Mouse (Mus musculus) telencephalon, adult 2 months (tissue): ENCODE measurements around the gene Gm10392.

ENCODE experiments used
- DNase-seq: peaks from one replicate; pipeline ENCODE4 v3.0.0-alpha.2; 2011; ENCODE audit warnings: low read depth, low spot score

The Gm10392 gene

DNA sequence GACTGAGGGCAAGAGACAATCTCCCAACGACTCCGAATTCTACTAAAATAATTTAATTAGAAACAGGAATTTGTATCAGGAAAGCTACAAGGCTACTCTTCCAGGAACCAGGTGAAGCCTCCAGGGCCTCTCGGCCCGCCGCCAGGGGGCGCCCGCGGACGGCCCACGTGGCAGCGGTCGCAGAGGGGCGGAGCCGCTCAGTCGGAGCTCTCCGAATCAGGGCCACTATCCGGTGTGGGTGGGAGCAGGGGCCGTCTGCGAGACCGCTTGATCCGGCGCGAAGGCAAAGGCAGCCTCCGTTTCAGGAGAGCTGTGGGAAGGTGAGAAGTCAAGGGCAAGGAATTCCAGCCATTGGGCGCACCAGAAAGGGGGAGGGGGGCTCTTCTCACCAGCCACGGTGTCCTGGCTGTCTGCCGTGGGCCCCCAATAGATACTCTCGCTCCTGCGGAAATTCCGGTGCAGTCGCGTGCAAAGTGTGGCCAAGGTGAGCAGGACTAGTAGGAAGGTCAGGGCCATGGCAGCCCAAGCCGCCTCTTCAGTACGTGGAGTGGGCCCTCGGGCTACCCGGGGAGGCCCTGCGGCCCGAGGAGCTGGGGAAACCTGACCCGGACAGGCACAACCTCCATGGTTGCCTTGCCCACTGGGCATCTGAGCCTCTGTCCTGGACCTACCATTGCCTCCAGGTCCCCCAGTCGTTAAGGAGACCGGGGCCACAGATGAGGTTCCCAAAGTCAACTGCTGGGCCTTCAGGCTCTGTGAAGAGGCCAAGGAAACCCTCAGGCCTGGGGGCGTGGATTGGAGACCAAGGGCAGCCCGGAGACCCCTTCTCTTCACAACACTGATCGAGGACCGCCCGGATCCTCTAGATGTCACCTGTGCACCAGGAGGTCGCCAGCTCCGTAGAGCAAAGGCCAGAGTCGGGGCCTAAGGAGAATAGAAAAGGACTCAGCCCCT is 10.7 kb downstream of the Gm10392 start:
- no peak for DNase-seq

DNA sequence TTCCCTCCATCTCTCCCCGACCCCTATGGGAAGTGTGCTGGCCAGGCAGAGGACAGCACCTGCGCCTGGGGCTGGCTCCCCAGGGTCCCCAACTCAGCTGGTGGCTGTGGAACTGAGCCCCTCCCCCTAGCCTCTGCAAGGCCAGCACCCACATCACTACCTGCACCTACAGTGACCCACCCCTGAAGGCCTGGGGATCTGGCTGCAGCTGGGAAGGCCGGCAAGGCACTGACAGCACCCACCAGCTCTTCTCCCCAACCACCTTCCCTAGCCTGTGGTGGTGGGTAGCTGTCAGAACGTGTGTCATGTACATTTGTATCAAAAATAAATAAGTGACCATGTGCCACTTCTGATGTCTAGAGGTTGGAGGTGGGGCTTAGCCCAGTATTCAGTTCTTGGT is 11.6 kb downstream of the Gm10392 start:
- no peak for DNase-seq

DNA sequence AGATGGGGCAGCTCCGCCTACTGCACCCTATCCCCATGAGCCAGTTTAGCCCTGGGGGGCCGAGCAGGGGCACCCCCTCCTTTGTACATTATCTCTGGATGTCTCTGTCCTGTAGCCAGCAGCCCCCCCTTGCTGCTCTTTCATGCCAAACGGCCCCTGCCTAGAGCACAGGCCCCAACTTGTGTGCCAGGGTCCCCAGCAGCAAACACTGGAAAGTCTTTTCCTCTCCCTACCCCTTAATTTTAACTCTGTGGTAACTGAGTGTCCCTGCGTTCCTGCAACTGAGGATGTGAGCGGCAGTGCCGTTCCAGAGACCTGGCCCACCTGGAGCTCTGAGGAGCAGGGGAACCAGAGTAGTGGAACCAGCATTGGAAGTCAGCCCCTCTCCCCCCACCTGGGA is 12.1 kb downstream of the Gm10392 start:
- DNase-seq: no peak

DNA sequence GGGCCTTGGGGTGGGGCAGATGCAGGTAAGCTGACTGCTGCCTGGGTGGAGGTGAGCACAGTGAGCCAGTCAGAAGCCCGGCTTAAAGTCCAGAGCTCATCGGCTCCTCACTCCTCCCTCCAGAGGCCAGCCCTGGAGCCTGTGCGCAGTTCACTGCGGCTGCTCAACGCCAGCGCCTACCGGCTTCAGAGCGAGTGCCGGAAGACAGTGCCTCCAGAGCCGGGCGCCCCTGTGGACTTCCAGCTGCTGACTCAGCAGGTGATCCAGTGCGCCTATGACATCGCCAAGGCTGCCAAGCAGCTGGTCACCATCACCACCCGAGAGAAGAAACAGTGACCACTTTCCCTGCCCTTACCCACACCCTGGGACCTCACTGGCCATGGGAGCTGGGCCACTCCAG is 12.7 kb downstream of the Gm10392 start:
- DNase-seq: no peak

- no peak for DNase-seq
Observed at GRCm38 (mm10) chr11:77505291-77505980, 13.6 kb downstream of the Gm10392 start.

DNA sequence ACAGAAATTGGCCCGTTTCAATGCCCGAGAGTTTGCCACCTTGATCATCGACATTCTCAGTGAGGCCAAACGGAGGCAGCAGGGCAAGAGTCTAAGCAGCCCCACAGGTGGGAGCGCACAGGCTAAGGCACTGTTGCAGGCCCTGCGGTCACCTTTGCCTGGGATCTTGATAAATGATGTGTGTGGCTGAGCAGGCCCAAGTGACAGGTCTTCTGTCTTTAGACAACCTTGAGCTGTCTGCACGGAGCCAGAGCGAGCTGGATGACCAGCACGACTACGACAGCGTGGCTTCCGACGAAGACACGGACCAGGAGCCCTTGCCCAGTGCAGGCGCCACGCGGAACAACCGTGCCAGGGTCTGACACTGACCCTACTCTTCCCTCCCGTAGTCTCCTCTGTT is 14.6 kb downstream of the Gm10392 start:
- no peak for DNase-seq

DNA sequence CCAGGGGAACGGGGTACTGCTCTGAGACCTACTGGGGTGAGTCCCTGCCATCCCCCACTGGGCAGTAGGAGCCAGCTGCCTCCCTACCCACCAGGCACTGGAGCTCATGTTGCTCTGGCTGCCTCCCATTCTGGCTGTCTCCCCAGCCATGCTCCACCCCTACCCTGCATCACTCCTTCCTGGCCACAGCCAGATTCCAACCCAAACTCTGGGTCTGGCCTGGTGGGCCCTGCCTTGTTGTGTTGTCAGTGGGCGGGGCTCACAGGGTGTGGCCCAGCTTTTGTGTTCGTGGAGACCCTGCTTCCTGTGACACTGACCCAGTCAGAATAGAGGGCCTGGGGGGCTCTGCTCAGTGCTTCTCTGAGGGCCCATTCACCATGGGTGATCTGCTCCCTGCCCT is 15.5 kb downstream of the Gm10392 start:
- no peak for DNase-seq

DNA sequence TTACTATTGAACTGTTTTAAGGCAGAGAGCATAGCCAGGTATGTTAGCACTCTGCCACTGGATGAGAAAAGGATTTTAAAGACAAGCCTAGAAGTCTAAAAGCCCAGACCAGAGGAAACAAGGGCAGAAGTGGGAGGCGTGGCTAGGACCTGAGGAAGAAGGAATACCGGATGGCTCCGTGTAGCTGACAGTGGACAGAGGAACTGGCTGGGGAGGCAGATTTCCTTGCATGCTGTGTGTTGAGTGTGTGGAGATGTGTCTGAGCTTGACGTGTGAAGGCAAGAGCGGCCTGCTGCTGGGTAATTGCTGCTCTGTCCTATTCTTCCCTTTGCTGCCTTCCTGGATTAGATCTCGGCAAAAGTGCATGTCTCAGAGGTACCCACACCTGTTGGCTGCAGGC is 16.5 kb downstream of the Gm10392 start:
- DNase-seq: no peak

GRCm38 (mm10) chr11:77501971-77502370 is 17.0 kb downstream of the Gm10392 start:
- no peak for DNase-seq

DNA sequence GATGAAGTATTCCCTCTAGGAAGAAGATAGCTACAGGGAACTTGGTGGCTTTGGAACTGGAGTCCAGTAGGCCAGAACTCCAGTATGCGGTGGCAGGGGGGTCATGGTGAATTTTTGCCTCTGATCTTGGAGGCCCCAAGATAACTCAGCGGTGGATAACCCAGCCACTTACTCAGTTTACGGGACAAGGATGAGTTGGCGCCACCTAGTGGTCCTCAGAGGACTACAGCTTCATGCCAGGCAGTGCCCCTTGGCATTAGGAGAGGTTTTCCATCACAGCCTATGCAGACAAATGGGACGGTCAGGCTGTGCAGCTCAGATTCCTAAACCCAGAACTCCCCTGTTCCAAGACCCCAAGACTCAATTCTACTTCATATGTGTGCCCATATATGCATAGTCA is 17.6 kb downstream of the Gm10392 start:
- DNase-seq: no peak

DNA sequence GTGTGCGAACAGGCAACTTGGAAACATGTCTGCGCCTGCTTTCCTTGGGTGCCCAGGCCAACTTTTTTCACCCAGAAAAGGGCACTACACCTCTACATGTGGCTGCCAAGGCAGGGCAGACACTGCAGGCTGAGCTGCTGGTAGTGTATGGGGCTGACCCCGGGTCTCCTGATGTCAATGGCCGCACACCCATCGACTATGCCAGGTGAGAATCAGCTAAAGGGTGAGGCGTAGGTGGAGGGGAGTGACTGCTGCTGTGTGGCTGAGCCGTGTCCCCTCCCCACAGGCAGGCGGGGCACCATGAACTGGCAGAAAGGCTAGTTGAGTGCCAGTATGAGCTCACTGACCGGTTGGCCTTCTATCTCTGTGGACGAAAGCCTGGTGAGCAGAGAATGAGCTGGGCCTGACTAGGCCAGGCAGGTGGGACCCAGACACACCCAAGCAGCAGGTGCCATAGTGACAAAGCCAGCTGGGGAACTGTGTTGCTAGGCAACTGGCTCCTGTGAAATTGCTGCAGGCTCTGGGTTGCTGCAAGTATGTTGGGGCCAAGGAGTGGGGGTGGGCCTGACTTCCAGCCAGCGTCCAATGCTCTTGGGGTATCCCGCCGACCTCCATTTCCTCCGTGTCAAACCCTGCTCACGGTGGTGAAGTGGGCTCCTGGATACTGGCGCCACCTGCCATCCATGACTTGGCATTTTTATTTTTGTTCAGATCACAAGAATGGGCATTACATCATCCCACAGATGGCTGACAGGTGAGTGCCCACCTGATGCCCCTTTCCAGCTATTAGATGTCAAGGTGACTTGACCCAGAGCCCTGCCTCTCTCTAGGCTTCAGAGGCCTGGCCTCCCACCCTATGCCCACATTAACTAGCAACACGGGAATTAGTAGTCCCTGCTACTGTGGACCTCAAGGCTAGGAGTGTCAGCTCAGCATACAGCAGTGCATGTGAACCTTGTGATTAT is 18.4 kb downstream of the Gm10392 start:
- no peak for DNase-seq

DNA sequence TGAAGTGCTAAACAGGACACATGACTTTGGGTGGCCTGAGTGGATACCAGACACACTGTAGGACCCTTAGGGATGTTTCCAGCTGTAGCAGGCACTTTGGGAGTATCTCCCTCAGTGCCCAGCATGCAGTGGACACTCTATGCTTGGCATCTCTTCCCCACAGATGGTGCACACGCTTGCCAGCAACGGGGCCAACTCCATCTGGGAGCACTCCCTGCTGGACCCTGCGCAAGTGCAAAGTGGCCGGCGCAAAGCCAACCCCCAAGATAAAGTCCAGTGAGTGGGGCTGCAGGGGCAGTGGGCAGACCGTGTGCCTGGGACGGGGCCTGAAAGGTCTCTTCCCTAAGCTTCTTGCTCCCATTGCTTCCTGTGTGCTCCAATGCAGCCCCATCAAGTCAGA is 19.6 kb downstream of the Gm10392 start:
- no peak for DNase-seq

DNA sequence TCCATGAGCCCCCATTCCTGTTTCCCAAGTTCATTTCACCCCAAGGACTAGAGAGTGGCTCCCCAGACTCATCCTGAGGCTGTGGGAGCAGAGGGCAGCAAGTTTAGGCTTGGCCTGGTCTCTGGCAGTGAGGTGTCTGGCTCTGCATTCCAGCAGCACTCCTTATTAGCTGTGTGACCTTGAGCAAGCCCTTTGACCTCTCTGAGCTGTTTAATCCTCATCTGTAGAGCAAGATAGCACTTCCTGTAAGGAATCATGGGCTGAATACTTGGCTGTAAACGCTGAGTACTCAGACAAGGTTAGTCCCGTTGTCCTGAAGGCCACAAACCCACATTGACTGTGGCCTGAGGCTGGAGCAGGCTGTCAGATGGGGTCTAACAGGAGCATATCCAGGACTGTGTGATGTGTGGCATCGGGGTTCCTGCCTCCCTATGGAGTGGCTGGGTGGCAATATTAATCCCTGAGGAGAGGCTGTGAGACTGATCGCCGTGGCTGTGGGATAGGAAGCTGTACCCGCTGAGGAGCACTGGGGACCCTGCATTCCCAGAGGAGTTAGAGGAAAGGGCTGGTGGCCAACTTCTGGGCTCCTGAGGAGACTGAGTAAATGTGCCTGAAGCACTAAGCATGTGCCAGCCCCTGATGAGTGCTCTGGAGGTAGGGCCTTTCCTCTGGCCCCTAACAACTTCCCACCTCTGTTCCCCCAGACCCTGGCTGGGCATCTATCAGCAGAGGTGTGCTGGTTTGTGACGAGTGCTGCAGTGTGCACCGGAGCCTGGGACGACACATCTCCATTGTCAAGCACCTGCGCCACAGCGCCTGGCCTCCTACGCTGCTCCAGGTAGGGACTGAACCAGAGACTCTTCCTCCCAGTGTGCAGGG is 20.5 kb downstream of the Gm10392 start:
- DNase-seq: no peak

DNA sequence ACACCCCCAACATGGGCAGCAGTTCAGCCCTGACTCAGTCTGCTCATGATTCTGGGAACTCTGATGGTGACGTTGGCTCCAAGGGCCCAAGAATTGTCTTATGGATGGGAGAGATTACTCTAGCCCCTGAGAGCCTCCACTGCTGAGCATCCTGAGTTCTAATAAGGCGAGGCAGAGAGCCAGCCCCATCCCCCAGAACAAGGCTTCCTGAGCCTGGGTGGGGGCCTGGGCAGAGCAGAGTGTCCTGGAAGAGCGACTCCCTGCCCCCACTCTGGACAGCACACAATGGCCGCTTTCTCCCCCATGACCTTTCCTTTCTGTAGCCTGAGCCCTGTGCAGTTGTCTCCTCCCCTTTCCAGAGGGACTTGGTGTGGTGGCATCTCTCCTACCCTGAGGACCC is 21.1 kb downstream of the Gm10392 start:
- no peak for DNase-seq

- no peak for DNase-seq
Observed at GRCm38 (mm10) chr11:77497341-77497756, 21.6 kb downstream of the Gm10392 start.

GRCm38 (mm10) chr11:77495507-77495906 is 23.5 kb downstream of the Gm10392 start:
- DNase-seq: no peak

- no peak for DNase-seq
Observed at GRCm38 (mm10) chr11:77494782-77495181, 24.2 kb downstream of the Gm10392 start.

GRCm38 (mm10) chr11:77494344-77494676 is 24.7 kb downstream of the Gm10392 start:
- DNase-seq: no peak

GRCm38 (mm10) chr11:77493512-77494343 is 25.3 kb downstream of the Gm10392 start, which contains the start of gene Git1:
Git1 (plus strand) TSS chr11:77493562.
- DNase-seq: no peak

GRCm38 (mm10) chr11:77492911-77493332 is 26.1 kb downstream of the Gm10392 start:
- DNase-seq: peak; percentile 89
